Mouse (Mus musculus): ENCODE measurements around the gene D1Pas1.

DNA sequence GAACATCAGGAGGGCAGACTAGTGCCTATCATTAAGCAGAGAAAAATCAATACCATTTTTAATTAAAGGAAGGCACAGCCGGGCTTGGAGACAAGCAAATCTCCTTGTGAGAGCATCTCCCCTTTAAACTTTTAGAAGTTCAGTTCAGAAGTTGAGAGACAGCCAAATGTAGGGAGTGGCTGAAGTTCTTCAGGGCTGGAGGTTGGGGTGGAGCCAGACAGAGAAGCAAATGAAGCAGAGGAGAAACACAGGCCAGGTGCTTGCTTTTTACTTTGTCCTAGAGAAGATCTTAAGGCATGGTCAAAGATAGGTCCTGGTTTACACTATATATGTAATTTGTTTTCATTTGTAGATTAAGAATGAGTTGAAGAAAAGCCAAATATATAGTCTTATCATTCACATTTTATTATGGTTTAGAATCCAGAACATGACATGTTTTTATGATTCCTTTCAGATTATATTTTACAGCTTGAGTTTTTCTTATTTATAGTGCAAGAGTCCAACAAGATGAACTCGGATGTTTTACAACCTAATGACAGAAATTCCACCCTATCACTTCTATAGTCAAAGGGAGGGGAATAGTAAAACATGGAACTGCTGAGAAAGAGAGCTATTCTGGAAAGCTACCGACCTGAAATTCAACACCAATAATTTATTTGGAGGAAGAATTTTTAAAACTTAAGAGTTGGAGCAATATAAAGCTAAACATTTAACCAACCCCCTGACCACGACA lies 2.9 kb upstream of the D1Pas1 start:
- no peak for TF ChIP-seq POLR2A (IDR thresholded peaks at IDR 0.05; ENCODE audit: borderline replicate concordance, insufficient read depth, low read length)
- no peak for TF ChIP-seq CTCF (IDR thresholded peaks at IDR 0.05; ENCODE audit: borderline replicate concordance, insufficient read depth, low read depth, low read length)

All from cerebellum, adult 2 months (tissue).